Mouse (Mus musculus) embryo, embryonic 11 days (tissue): ENCODE results near the gene Zmiz1.

Experiments used
- DNase-seq: peaks from one replicate; pipeline ENCODE4 v3.0.0-alpha.2; 2015

Zmiz1 gene

GRCm38 (mm10) chr14:25660661-25661060 lies 201.7 kb downstream of the Zmiz1 start:
- peak; percentile 21 for DNase-seq

GRCm38 (mm10) chr14:25661185-25661920 lies 202.4 kb downstream of the Zmiz1 start:
- DNase-seq, result no peak

- DNase-seq, result no peak
Observed at GRCm38 (mm10) chr14:25663649-25664309, 204.8 kb downstream of the Zmiz1 start.

- no peak for DNase-seq
Observed at GRCm38 (mm10) chr14:25664310-25664695, 205.3 kb downstream of the Zmiz1 start.

- no peak for DNase-seq
Observed at GRCm38 (mm10) chr14:25665314-25665970, 206.5 kb downstream of the Zmiz1 start.

- DNase-seq, result peak; percentile 27
Observed at GRCm38 (mm10) chr14:25666668-25667376, 207.8 kb downstream of the Zmiz1 start.

GRCm38 (mm10) chr14:25667587-25667986 lies 208.6 kb downstream of the Zmiz1 start:
- no peak for DNase-seq

GRCm38 (mm10) chr14:25679625-25680024 lies 220.6 kb downstream of the Zmiz1 start:
- DNase-seq, result no peak

GRCm38 (mm10) chr14:25682020-25682419 lies 223.0 kb downstream of the Zmiz1 start:
- DNase-seq, result no peak

- DNase-seq, result no peak
Observed at GRCm38 (mm10) chr14:25686216-25686945, 227.4 kb downstream of the Zmiz1 start.

- DNase-seq, result no peak
Observed at GRCm38 (mm10) chr14:25686983-25687901, 228.3 kb downstream of the Zmiz1 start.

GRCm38 (mm10) chr14:25693271-25693887 lies 234.4 kb downstream of the Zmiz1 start:
- no peak for DNase-seq

GRCm38 (mm10) chr14:25693888-25694568 lies 235.0 kb downstream of the Zmiz1 start, which contains the start of gene Ppif:
Ppif (plus strand) TSS chr14:25694154.
- DNase-seq, result peak; percentile 97

- peak; percentile 48 for DNase-seq
Observed at GRCm38 (mm10) chr14:25694569-25694897, 235.5 kb downstream of the Zmiz1 start.

- DNase-seq, result no peak
Observed at GRCm38 (mm10) chr14:25695059-25695458, 236.1 kb downstream of the Zmiz1 start.

GRCm38 (mm10) chr14:25696356-25696755 lies 237.4 kb downstream of the Zmiz1 start:
- DNase-seq, result no peak

- peak; percentile 74 for DNase-seq
Observed at GRCm38 (mm10) chr14:25701986-25702385, 243.0 kb downstream of the Zmiz1 start.

- DNase-seq, result peak; percentile 76
Observed at GRCm38 (mm10) chr14:25707691-25708181, 248.8 kb downstream of the Zmiz1 start.

- no peak for DNase-seq
Observed at GRCm38 (mm10) chr14:25708451-25708850, 249.5 kb downstream of the Zmiz1 start.

GRCm38 (mm10) chr14:25708917-25709316 lies 249.9 kb downstream of the Zmiz1 start:
- no peak for DNase-seq
